Mouse (Mus musculus): Measurements from ENCODE around the gene Msx3.

Msx3 gene

DNA sequence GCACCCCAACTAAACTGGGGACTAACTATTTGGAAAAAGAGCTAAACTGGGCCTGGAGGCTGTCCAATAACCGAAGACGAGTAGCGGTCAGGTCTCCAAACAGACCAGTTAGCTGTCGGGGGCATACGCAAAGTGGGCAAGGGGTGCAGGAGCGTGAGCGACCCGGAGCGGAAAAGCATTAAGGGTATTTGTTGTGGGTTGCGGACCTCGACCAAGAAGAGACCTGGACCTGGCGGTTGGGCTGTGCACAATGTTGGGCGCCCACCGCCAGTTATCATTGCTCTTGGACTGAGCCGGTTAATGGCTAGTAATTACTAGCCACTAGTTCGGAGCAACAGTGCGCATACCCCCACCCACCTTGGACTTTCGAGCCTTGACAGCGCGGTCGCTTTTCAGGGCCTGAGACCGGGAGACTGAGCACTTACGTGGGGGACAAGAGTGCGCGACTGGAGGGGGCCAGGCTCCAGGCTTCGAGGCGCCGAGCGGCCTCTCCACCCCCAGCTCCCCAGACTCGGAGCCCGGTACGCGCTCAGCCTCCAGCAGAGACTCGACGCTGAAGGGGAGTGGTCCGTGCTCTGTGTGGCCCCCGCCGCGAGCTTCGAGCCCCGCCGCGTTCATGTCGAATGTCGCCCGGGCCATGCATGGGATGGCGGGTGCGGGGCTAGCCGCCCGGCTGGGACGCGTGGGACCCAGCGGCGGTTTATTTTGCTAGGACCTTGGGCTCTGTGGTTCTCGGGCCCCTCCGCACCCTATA lies at the start of gene Msx3:
Msx3 (minus strand) TSS at position 729 of the 754 bp plus-strand sequence.
- no peak for DNase-seq (ENCODE audit: low read depth)

DNA sequence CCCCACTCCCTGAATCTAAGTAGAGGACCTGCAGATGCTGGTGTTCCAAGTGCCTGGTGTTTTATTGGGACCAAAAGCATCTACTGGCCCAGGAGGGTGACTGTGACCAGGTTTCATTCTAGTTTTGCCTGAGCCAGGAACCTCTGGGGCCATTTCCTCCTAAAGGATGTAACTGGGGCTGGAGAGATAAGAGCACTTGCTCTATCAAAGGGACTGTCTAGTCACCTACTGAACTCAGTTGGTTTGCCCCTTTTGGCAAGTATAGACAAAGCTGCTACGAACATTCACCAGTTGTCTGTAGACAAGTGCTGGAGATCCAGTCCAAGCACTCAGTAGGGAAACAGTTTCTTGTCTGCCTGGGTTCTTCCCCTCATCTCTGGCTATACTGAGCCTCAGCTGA lies 49.6 kb upstream of the Msx3 start:
- no peak for DNase-seq (ENCODE audit: low read depth)

DNA sequence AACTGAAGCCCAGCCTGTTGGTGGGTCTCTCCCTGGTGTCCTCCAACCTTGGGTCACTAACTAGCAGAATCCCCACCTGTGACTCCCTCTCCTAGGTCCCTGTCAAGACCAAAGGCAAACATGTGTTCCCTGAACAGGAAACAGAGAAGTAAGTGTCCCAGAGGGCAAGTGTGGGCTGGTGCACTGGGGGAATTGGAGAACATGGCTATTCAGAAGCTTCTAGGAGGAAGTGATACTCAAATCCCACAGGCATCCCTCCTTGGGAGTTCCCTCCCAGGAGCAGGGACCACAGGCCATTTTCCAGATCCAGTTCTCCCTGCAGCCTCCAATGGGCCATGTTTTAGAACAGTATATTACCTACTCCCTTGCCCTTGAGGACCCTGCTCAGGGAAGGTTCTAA lies 47.2 kb upstream of the Msx3 start:
- DNase-seq (ENCODE audit: low read depth), result no peak

DNA sequence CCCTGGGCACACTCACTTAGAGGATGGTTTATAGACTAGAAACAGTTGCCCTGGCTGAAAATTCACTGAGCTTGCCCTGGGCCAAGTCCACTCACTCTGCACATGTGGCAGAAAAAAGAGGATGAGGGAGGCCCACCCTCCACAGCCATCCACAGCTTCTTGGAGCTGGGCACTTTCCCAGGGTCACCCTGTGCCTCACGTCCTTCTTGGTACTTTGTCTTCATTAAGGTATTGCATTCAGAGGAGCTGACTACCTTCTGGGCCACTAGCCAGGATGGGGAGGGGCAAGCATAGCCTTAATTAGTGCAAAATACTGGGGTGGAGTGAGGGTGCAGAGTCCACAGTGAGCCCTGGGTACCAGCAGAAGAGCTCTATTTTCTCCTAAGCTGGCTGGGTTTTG lies 46.7 kb upstream of the Msx3 start:
- no peak for DNase-seq (ENCODE audit: low read depth)

DNA sequence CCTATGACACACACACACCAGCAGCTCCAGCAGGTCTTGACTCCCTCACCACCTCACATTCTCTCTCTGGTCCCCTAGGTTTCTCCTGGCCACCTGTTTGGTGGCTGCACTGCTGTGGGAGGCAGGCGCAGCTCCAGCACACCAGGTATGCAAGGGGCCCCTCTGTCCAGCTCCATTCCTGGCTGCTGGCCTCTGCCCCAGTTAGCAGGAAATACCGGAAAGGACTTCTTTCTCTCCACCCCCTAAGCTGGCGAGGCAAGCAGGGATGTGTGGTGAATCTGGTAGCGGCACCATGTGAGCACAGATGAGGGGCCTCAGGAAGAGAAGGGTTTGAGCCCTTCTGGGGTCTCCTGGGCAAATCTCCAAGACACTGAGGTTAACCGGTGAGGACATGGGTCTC lies 46.1 kb upstream of the Msx3 start:
- DNase-seq (ENCODE audit: low read depth), result no peak

DNA sequence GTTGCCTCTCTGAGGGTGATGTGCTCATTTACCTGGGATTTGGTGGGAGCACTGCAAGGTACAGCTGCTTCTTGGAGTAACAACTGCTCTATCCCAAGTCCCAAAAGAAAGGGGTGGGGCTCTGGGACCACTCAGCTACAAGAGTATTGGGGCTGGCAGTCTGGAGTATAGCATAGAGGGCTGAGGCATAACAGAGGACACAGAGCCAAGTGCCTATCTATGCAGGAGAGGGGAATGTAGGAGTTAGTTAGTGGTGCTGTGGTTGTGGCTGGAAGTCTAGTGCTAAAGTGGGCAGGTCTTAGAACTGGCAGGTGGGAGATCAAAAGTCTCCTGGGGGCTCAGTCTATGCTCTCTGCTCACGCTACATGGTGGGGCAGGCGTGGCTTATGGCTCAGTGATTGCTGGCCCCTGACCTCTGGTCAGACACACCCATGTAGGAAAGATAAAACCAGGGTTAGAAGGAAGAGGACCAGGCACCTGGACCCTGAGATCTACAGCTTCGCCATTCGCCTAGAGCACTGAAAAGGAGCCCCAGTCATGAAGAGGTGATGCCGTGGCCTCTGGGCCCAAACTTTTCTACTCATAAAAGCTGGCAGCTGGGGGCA lies 44.1 kb upstream of the Msx3 start, which contains the start of gene Prap1:
Prap1 (plus strand) TSS at position 472 of the 605 bp plus-strand sequence.
- DNase-seq (ENCODE audit: low read depth), result no peak

DNA sequence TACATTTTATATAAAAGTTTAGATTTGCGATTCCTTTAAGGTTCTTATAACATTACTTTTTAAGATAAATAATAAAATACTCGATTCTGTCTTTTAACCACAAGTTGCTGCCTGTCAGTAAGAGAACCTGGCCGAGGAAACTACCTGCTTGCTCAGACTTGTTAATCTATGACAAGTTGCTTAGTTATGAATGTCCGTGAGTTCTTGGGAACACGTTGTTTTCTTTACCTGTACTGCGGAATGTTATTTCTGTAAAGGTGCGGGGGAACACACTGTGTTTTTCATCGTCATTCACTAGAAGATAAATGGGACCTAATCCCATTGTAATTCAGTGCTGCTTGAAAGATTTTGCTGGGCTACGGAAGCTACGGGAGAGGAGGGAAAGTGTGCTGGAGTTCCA lies 41.7 kb upstream of the Msx3 start:
- no peak for DNase-seq (ENCODE audit: low read depth)

DNA sequence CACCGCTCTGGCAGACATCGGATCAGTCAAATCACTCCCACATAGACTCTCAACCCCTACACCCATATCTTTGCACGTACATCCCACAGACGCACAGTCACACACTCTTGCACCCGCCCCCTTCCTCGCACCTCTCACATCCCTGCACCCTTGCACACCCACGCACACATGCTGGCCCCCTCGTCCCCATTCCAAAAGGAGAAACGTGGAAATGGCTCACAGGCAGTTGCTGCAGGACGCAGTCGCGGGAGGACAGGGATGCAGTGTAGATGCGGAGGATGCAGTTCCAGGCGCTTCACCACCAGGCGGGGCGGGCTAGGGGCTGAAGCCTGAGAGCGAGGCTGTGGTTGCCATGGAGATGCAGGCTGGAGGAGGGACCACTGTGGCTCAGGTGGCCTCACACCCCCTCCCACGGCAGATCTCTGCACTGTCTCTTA lies 33.4 kb upstream of the Msx3 start, which contains the start of gene Caly:
Caly (minus strand) TSS at position 307 of the 437 bp plus-strand sequence.
- peak; percentile 35 for DNase-seq (ENCODE audit: low read depth)

DNA sequence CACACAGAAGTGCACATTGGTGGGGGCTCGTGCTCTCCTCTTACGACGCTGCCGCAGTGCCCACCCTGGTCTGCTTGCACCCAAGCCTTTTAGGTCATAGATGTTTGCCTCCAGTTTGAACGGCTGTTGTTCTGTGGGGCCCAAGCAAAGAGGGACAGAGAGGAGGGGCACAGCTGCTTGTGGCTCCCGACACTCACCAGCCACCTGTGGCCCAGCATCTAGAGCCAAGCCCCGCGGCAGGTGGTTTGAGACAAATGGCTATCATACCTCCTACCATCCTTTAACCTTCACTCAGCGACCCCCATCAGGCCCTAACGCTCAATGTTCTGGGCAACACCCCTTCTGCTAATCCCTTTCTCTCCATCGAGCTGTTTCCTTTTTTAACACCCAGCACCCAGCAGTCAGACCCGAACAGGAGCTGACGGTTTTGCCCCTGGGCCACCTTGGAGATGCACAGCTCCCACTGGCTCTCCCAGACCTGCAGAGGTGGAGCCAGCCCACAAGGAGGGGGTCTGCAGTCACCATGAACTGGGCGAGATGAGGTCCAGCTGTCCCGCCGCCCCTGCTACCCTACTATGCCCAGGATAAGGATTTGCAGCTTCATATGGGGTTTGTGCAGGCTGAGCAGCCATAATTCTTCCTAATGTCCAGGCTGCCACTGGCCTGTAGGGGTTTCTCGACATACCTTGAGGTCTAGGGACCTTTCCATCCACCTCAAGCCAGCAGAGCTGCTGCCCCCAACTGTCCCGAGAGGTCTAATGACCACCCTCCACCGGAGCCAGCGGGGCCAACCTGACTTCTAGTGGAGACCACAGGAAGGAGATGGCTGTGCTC lies 32.7 kb upstream of the Msx3 start:
- no peak for DNase-seq (ENCODE audit: low read depth)

DNA sequence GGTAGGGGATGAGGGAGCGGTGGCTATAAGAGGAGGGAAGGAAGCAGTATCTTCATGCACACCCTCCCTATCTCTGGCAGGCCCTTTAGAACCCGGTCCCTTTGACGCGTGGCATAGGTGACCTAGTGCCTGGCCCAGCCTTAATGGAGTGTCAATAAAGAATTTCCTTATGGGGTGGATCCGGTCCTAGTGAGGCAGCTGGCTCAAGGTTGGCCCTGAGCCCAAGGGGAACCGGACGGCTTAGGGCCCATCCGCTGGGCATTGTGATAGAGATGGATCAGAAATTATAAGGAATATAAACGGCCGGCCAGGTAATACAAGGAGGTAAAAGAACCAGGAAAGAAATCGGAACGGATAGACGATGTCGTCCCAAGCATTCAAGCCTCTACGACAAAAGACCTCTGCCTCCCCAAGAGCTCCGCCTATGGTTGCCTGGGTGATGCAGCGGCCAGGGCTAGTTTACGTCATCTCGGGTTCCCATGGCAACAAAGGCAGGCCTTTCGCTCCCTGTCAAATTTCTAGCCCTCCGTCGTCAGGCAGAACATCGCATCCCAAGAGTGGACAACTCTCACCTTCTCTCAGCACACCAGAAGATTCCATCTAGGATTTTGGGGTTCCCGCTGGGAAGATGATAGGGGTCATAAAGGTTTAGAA lies 31.7 kb upstream of the Msx3 start:
- DNase-seq (ENCODE audit: low read depth), result peak; percentile 59

DNA sequence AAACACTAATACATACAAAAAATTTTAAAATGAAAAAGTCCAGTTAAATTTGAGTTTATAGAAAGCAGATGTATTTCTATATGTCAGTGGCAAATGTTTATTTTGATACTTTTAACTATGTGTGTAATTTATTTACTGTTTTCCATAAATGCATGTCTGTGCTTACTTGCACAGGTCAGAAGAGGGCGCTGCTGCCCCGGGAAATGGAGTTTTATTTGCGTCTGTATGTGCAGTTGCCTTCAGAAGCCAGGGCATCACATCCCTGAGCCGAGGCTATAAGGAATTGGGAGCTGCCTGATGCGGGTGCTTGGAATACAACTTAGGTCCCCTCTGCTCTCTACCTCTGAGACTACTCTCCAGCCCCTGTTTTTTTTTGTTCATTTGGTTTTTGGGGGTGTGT lies 29.8 kb upstream of the Msx3 start:
- DNase-seq (ENCODE audit: low read depth), result peak; percentile 88

DNA sequence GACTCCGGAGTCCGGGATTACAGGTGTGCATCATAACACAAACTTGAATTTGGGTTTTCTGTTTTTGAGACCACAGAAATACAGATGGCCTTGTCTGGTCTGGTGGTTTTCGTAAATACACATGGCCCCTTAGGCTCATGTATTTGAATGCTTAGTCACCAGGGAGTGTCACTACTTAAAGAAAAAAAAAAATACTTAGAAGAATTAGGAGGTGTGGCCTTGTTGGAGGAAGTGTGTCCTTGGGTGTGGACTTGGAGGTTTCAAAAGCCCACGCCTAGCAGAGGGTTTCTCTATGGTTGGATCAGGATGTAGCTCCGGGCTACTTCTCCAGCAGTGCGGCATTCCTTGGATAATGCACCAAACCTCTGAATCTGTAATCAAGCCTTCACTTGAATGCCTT lies 28.8 kb upstream of the Msx3 start:
- DNase-seq (ENCODE audit: low read depth), result no peak

DNA sequence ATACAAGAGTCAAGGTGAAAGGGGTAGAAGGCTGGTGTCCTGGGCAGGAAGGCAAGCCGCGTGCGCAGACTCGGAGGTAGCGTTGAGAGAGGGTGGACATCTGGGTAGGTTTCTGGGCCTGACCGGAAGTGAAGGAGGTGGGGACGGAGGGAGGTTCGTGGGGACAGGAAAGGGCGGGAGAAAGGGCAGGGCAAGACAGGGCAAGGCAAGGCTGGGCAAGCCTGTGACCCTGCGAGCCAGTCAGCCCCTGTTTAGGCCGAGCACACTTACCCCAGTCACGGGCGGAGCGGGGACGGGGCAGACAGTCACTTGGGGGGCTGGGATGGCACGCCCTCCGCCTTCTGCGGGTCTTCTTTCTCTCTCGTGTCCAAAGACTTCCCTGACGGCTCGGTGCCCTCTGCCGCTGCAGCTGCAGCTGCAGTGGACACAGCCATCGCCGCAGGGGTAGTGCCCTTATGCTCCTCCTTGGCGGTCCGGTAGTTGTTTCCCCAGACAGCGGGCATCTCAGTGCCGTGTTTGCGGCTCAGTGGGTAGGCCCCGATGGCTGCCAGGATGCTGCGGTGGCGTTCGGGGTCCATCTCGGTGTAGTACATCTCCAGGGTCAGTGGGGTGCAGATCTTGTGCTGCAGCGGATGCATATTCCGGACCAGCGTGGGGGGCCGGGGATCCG lies 21.3 kb upstream of the Msx3 start:
- DNase-seq (ENCODE audit: low read depth), result no peak

DNA sequence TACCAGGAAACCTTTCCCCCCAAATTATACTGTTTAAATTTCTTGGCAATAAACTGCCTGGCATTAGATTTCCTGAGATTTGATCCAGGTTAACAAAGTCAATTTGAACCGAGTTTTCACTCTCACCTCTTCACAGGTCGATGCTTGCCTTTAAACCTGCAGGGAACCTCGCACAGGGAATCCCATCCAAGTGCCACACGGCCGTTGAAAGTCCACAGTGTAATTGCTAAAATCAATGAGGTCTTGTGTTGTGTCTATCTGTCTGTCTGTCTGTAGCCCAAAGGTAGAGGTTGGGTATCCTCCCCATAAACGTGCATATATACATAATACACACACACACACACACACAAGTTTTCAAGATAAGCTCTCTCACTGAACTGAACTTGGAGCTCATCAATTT lies 18.5 kb upstream of the Msx3 start:
- no peak for DNase-seq (ENCODE audit: low read depth)

DNA sequence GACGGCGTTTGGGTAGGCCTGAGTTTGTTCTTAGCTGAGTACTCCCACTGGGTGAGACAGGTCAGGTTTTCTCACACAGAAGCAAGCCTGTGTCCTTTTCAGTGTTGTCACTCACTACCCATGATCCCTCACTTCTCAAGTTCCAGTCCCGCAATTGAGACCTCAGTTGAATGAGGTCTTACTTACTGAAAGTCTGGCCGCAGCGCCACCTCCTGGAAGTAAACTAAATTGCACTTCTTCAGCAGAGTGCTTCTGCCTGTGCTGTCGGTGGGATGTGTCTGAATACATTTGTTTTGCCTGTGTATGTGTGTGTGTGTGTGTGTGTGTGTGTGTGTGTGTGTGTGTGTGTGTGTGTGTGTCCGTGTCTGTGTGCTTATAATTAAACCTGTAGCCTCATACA lies 14.2 kb upstream of the Msx3 start:
- peak; percentile 78 for DNase-seq (ENCODE audit: low read depth)

DNA sequence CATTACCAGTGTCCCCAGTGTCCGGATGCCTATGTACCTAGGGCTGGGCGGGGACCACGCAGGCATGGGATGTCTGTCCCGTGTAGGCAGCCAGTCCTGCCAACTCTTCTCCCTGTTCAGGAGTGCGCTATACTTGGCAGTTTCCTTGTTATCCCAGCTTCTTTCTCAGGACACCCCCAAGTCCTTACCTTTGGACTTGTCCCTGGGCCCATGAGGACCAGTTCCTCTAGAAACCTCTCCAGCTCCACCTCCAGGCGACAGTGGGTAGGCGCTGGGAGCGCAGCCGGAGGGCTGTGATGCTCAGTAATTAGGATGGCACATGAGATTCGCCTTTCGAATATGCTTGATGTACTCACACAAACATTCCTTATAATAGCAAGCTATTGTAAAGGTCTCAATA lies 13.4 kb upstream of the Msx3 start:
- peak; percentile 19 for DNase-seq (ENCODE audit: low read depth)

DNA sequence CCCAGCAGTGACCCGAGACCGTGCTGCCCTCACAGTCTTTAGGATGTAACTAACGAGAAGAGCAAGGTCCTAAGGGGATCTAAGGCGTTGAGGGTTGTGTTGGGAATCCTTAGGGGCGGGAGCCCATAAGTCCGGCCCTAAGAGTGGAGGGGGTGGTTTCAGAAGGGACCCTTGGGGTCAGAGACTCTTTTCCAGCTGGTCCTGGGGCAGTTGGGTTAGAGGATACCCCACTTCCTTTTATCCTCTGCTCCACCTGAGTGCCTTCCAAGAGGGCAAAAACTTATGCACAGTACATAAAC lies 12.9 kb upstream of the Msx3 start:
- DNase-seq (ENCODE audit: low read depth), result no peak

DNA sequence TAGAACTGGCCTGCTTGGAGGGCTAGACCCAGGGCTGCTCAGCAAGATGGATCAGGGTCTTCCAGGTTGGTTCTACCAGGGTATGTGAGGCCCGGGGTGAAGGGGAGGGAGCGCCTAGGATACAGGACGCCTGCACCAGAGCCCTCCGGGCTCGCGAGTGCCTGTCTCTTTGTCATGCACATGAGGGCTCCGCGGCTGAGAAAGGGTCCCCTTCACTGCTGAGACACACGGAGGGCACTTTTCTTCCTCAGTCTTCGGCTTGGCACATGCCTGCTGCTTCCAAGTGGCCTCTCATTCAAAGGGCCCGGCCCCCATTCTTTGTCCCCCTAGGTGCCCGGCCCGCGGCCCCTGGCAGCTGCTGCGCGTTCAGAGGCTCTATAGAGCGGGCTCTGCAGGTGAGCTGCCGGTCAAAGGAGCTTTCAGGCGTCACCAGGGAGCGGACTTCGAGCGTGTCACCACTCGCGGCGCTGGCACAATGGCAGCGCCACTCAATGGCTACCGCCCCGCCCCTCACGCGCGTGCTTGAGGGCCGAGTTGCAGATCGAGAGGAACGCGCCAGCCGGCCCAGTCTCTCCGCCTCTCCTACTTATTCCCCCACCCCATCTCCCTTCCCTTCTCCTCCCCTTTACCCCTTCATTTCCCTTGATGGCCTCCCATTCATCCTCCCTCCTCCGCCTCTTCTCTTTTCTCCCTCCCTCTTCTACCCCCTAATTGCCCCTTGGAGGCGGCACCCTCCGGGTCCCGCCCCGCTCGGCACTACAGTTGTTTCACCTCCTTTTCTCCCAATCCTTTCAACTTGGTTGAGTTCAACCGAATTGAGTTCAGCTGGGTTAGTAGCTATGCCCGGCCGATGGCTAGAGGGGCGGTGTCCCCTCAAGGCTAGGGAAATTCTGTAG lies 12.3 kb upstream of the Msx3 start:
- no peak for DNase-seq (ENCODE audit: low read depth)

DNA sequence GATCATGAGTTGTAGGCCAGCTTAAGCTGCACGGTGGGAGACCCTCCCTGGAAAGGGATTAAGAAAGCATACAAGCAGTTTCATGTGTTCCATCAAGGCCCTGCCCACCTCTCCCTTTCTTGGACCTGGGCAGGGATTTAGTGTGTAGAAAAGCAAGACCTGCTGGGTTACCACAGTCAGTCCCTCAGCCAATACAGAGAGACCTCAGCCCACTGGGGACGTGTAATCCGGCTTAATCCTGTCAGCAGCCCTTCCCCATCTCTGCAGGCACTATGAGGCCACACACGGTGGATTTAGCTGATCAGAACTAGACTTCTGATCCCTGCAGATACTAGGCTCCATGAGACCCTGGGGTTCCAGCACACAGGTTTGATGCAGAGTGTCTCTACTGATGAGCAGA lies 10.7 kb upstream of the Msx3 start:
- DNase-seq (ENCODE audit: low read depth), result no peak

DNA sequence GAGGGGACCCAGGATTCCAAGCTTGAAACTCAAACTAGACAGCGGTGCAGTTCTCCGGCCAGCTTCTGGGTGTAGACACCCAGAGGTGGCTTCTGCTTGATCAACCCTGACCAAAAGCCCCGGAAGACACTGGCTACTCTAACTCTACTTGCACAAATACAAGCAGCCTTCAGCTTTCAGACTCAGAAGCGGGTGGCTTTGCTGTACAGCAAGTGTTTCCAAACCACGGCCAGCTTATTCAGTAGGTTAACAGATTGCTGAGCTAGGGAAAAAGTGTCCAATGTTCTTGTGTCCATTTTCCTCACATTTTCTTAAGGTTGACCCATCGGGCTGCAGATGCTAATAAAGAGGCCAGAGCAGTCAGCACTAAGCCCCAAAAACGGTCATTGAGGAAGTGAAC lies 9.6 kb upstream of the Msx3 start:
- no peak for DNase-seq (ENCODE audit: low read depth)

Measured in NIH3T3 (cell line).